Mouse (Mus musculus) heart, embryonic 15.5 days (tissue): Measurements from ENCODE around the gene Ap1m2. TPM values are rescaled to one million over a fixed set of nuclear protein-coding genes. Genes with fewer than 3 reads are reported as not detected.

Source experiments
- ATAC-seq: fragments of 200-750 bp; cut with Nextera tagmentation; replicated peaks from 2 replicates; pipeline ENCODE4 v1.8.0; 2017; ENCODE audit warnings: low read depth, moderate TSS enrichment; ENCODE audit not compliant: insufficient number of reproducible peaks, insufficient read depth, low FRiP score
- H3K27ac ChIP-seq: fragments of 300-500 bp; sonication (generic); 2 replicates; pipeline ENCODE4 v1.5.1; 2015; ENCODE audit warnings: mild to moderate bottlenecking, inconsistent platforms
- H3K27me3 ChIP-seq: fragments of 300-500 bp; sonication (generic); 2 replicates; pipeline ENCODE4 v1.6.1; 2015; ENCODE audit warnings: inconsistent platforms
- H3K36me3 ChIP-seq: fragments of 300-500 bp; sonication (generic); 2 replicates; pipeline ENCODE4 v1.6.1; 2015; ENCODE audit warnings: mild to moderate bottlenecking, inconsistent platforms
- H3K4me1 ChIP-seq: fragments of 300-500 bp; sonication (generic); replicated peaks from 2 replicates; pipeline ENCODE4 v1.6.1; 2015; ENCODE audit warnings: inconsistent platforms
- H3K4me2 ChIP-seq: fragments of 300-500 bp; sonication (generic); 2 replicates; pipeline ENCODE4 v1.6.1; 2015; ENCODE audit warnings: inconsistent platforms, mild to moderate bottlenecking, moderate library complexity
- H3K4me3 ChIP-seq: fragments of 300-500 bp; sonication (generic); 2 replicates; pipeline ENCODE4 v1.5.1; 2015; ENCODE audit warnings: mild to moderate bottlenecking, inconsistent platforms
- H3K9ac ChIP-seq: fragments of 300-500 bp; sonication (generic); 2 replicates; pipeline ENCODE4 v1.6.1; 2015; ENCODE audit warnings: mild to moderate bottlenecking, inconsistent platforms
- H3K9me3 ChIP-seq: fragments of 300-500 bp; sonication (generic); replicated peaks from 2 replicates; pipeline ENCODE4 v1.6.1; 2016; ENCODE audit warnings: inconsistent platforms
- WGBS: fragments of 180-500 bp; shearing (Covaris S2); methylation state at CpG from one replicate; pipeline ENCODE4 v1.1.7; 2015; ENCODE audit warnings: mixed read lengths; 5-methylcytosine and 5-hydroxymethylcytosine counted together
- polyA plus RNA-seq: library from polyadenylated mRNA; unstranded; fragments of >200 nt; fragmentation: Nextera tagmentation; extraction: Ambion mirVana; gene quantifications from 2 replicates; pipeline ENCODE4 v1.2.1, GENCODE M21; 2015

The Ap1m2 gene
- polyA plus RNA-seq, 1 experiment from 2014 or later, result 1.8 TPM

GRCm38 (mm10) chr9:21287571-21288402, 24.4 kb downstream of the Ap1m2 start, which contains the start of gene Kri1:
TSS of gene Kri1 (minus strand) at chr9:21287969.
- Histone ChIP-seq H3K4me3 (peak within 1 kb of the TSS; percentile 78), H3K4me1 (peaks cover 35% of the 10 kb centered on the region), H3K27ac (peak within 1 kb of the TSS; percentile 94), H3K27me3 (no peaks in the 10 kb centered on the region), H3K36me3 (peaks cover 14% of the 10 kb centered on the region; the same call in 1 of the 2 replicates), H3K9ac (peak within 1 kb of the TSS; percentile 77), H3K4me2 (peak within 1 kb of the TSS; percentile 79), H3K9me3 (no peaks in the 10 kb centered on the region)
- ATAC-seq, result peak; percentile 71
- under 1% methylated on average over 59 of the region's 59 CpGs for WGBS

GRCm38 (mm10) chr9:21286753-21287152, 25.4 kb downstream of the Ap1m2 start:
- Histone ChIP-seq H3K27ac (no peak overlapping the region), H3K4me1 (peaks cover 35% of the 10 kb centered on the region), H3K27me3 (no peaks in the 10 kb centered on the region), H3K9me3 (no peaks in the 10 kb centered on the region), H3K4me2 (peak overlapping the region; percentile 79), H3K36me3 (peaks cover 23% of the 10 kb centered on the region), H3K9ac (peak overlapping the region; percentile 77; the same call in 1 of the 2 replicates), H3K4me3 (peak overlapping the region; percentile 78)
- ATAC-seq, result no peak
- WGBS, result 36% methylated on average over 3 of the region's 3 CpGs

GRCm38 (mm10) chr9:21283994-21284393, 28.1 kb downstream of the Ap1m2 start:
- Histone ChIP-seq H3K4me3 (no peak overlapping the region), H3K36me3 (peaks cover 49% of the 10 kb centered on the region), H3K27me3 (no peaks in the 10 kb centered on the region), H3K27ac (no peak overlapping the region), H3K9me3 (no peaks in the 10 kb centered on the region), H3K4me2 (no peak overlapping the region), H3K9ac (no peak overlapping the region), H3K4me1 (peaks cover 17% of the 10 kb centered on the region)
- no peak for ATAC-seq
- WGBS, result 83% methylated on average over 3 of the region's 3 CpGs

GRCm38 (mm10) chr9:21283591-21283990, 28.5 kb downstream of the Ap1m2 start:
- 90% methylated on average over 5 of the region's 5 CpGs for WGBS
- peaks cover 53% of the 10 kb centered on the region for H3K36me3 ChIP-seq
- no peaks in the 10 kb centered on the region for H3K27me3 ChIP-seq
- no peak overlapping the region for H3K4me3 ChIP-seq
- H3K27ac ChIP-seq, result no peak overlapping the region
- H3K9me3 ChIP-seq, result no peaks in the 10 kb centered on the region
- no peak for ATAC-seq
- no peak overlapping the region for H3K4me2 ChIP-seq
- no peak overlapping the region for H3K9ac ChIP-seq
- peaks cover 13% of the 10 kb centered on the region for H3K4me1 ChIP-seq

- Histone ChIP-seq H3K36me3 (peaks cover 91% of the 10 kb centered on the region), H3K4me2 (no peak overlapping the region), H3K9ac (no peak overlapping the region), H3K4me3 (no peak overlapping the region), H3K27me3 (no peaks in the 10 kb centered on the region), H3K27ac (no peak overlapping the region), H3K4me1 (peaks cover 19% of the 10 kb centered on the region), H3K9me3 (no peaks in the 10 kb centered on the region)
- 90% methylated on average over 5 of the region's 5 CpGs for WGBS
- ATAC-seq, result no peak
Measured at GRCm38 (mm10) chr9:21277776-21278175, 34.4 kb downstream of the Ap1m2 start.

GRCm38 (mm10) chr9:21276307-21276706, 35.8 kb downstream of the Ap1m2 start:
- Histone ChIP-seq H3K27me3 (no peaks in the 10 kb centered on the region), H3K4me1 (peaks cover 19% of the 10 kb centered on the region), H3K4me2 (no peak overlapping the region), H3K9me3 (no peaks in the 10 kb centered on the region), H3K9ac (no peak overlapping the region), H3K4me3 (no peak overlapping the region), H3K27ac (no peak overlapping the region), H3K36me3 (peaks cover 92% of the 10 kb centered on the region)
- WGBS, result 85% methylated on average over 8 of the region's 8 CpGs
- no peak for ATAC-seq

GRCm38 (mm10) chr9:21275727-21276126, 36.4 kb downstream of the Ap1m2 start:
- H3K27ac ChIP-seq, result no peak overlapping the region
- H3K27me3 ChIP-seq, result no peaks in the 10 kb centered on the region
- no peak for ATAC-seq
- H3K4me3 ChIP-seq, result no peak overlapping the region
- no peak overlapping the region for H3K9ac ChIP-seq
- H3K4me2 ChIP-seq, result no peak overlapping the region
- H3K4me1 ChIP-seq, result peaks cover 19% of the 10 kb centered on the region
- H3K36me3 ChIP-seq, result peaks cover 92% of the 10 kb centered on the region
- WGBS, result 82% methylated on average over 12 of the region's 12 CpGs
- no peaks in the 10 kb centered on the region for H3K9me3 ChIP-seq

GRCm38 (mm10) chr9:21275013-21275710, 37.0 kb downstream of the Ap1m2 start:
- H3K27me3 ChIP-seq, result no peaks in the 10 kb centered on the region
- H3K4me3 ChIP-seq, result no peak overlapping the region
- no peaks in the 10 kb centered on the region for H3K9me3 ChIP-seq
- H3K9ac ChIP-seq, result no peak overlapping the region
- H3K4me2 ChIP-seq, result no peak overlapping the region
- 77% methylated on average over 7 of the region's 7 CpGs for WGBS
- H3K27ac ChIP-seq, result peak overlapping the region; percentile 38; the same call in 1 of the 2 replicates
- peaks cover 93% of the 10 kb centered on the region for H3K36me3 ChIP-seq
- ATAC-seq, result no peak
- peaks cover 19% of the 10 kb centered on the region for H3K4me1 ChIP-seq

- 0 out of 2 replicates have a peak, but pooled peaks have one; percentile 34 for ATAC-seq
- Histone ChIP-seq H3K4me3 (no peak overlapping the region), H3K4me1 (peaks cover 19% of the 10 kb centered on the region), H3K27me3 (no peaks in the 10 kb centered on the region), H3K4me2 (no peak overlapping the region), H3K27ac (peak overlapping the region; percentile 38), H3K9me3 (no peaks in the 10 kb centered on the region), H3K9ac (no peak overlapping the region), H3K36me3 (peaks cover 93% of the 10 kb centered on the region)
- 51% methylated on average over 3 of the region's 3 CpGs for WGBS
Measured at GRCm38 (mm10) chr9:21274336-21274735, 37.8 kb downstream of the Ap1m2 start.

GRCm38 (mm10) chr9:21273520-21274228, 38.5 kb downstream of the Ap1m2 start:
- no peaks in the 10 kb centered on the region for H3K27me3 ChIP-seq
- H3K36me3 ChIP-seq, result peaks cover 93% of the 10 kb centered on the region
- no peak overlapping the region for H3K4me3 ChIP-seq
- no peak overlapping the region for H3K4me2 ChIP-seq
- H3K9me3 ChIP-seq, result no peaks in the 10 kb centered on the region
- peaks cover 19% of the 10 kb centered on the region for H3K4me1 ChIP-seq
- WGBS, result 59% methylated on average over 7 of the region's 7 CpGs
- no peak overlapping the region for H3K9ac ChIP-seq
- peak overlapping the region; percentile 38; the same call in 1 of the 2 replicates for H3K27ac ChIP-seq
- no peak for ATAC-seq

- Histone ChIP-seq H3K9ac (no peak overlapping the region), H3K27ac (no peak overlapping the region), H3K36me3 (peaks cover 93% of the 10 kb centered on the region), H3K4me3 (no peak overlapping the region), H3K9me3 (no peaks in the 10 kb centered on the region), H3K4me2 (no peak overlapping the region), H3K27me3 (no peaks in the 10 kb centered on the region), H3K4me1 (peaks cover 19% of the 10 kb centered on the region)
- WGBS, result 82% methylated on average over 8 of the region's 8 CpGs
- no peak for ATAC-seq
Measured at GRCm38 (mm10) chr9:21273094-21273493, 39.0 kb downstream of the Ap1m2 start.
